Mouse (Mus musculus): ENCODE measurements at regions not wholly inside any gene's neighbourhood (a gene's known extent, or its start where the extent isn't known, plus 50 kb on each side); places are given as distances from the start of the nearest gene placed in this dataset.

- Histone ChIP-seq H3K9me3 (replicated peaks) (no peaks in the 10 kb centered on the region), H3K4me1 (no peaks in the 10 kb centered on the region), H3K27ac (replicated peaks) (no peak overlapping the region), H3K36me3 (no peaks in the 10 kb centered on the region), H3K4me3 (no peak overlapping the region), H3K27me3 (ENCODE audit: low read depth, poor library complexity, severe bottlenecking) (peaks cover 39% of the 10 kb centered on the region)
- 61% methylated on average over 4 of the region's 4 CpGs for WGBS
- DNase-seq (ENCODE audit: low spot score) = peak; percentile 30
Observed at GRCm38 (mm10) chr3:49096118-49096517, 661.0 kb downstream of the Pcdh18 start.

GRCm38 (mm10) chr3:49093818-49094680 is 663.1 kb downstream of the Pcdh18 start:
- Histone ChIP-seq H3K36me3 (no peaks in the 10 kb centered on the region), H3K27me3 (ENCODE audit: low read depth, poor library complexity, severe bottlenecking) (peaks cover 35% of the 10 kb centered on the region), H3K4me1 (no peaks in the 10 kb centered on the region), H3K27ac (replicated peaks) (no peak overlapping the region), H3K9me3 (replicated peaks) (no peaks in the 10 kb centered on the region), H3K4me3 (no peak overlapping the region)
- 37% methylated on average over 11 of the region's 11 CpGs for WGBS
- peak; percentile 56 for DNase-seq (ENCODE audit: low spot score)

GRCm38 (mm10) chr3:49068801-49069200 is 688.3 kb downstream of the Pcdh18 start:
- H3K36me3 ChIP-seq = no peaks in the 10 kb centered on the region
- no peak overlapping the region for H3K4me3 ChIP-seq
- H3K4me1 ChIP-seq = peaks cover 4% of the 10 kb centered on the region; the same call in 1 of the 2 replicates
- no peaks in the 10 kb centered on the region for H3K9me3 ChIP-seq (replicated peaks)
- no peak for DNase-seq (ENCODE audit: low spot score)
- no peaks in the 10 kb centered on the region for H3K27me3 ChIP-seq (ENCODE audit: low read depth, poor library complexity, severe bottlenecking)
- H3K27ac ChIP-seq (replicated peaks) = no peak overlapping the region

- H3K4me1 ChIP-seq = no peaks in the 10 kb centered on the region
- H3K27ac ChIP-seq (replicated peaks) = no peak overlapping the region
- 82% methylated on average over 9 of the region's 9 CpGs for WGBS
- no peak for DNase-seq (ENCODE audit: low spot score)
- H3K4me3 ChIP-seq = no peak overlapping the region
- H3K9me3 ChIP-seq (replicated peaks) = no peaks in the 10 kb centered on the region
- H3K36me3 ChIP-seq = no peaks in the 10 kb centered on the region
- no peaks in the 10 kb centered on the region for H3K27me3 ChIP-seq (ENCODE audit: low read depth, poor library complexity, severe bottlenecking)
Observed at GRCm38 (mm10) chr3:49062081-49062480, 695.0 kb downstream of the Pcdh18 start.

- Histone ChIP-seq H3K4me3 (no peak overlapping the region), H3K27ac (replicated peaks) (no peak overlapping the region), H3K36me3 (no peaks in the 10 kb centered on the region), H3K4me1 (no peaks in the 10 kb centered on the region), H3K9me3 (replicated peaks) (no peaks in the 10 kb centered on the region), H3K27me3 (ENCODE audit: low read depth, poor library complexity, severe bottlenecking) (no peaks in the 10 kb centered on the region)
- 84% methylated on average over 5 of the region's 5 CpGs for WGBS
- DNase-seq (ENCODE audit: low spot score) = no peak
Observed at GRCm38 (mm10) chr3:49032981-49033380, 724.1 kb downstream of the Pcdh18 start.

GRCm38 (mm10) chr3:49009211-49009967 is 747.7 kb downstream of the Pcdh18 start:
- no peaks in the 10 kb centered on the region for H3K4me1 ChIP-seq
- H3K27me3 ChIP-seq (ENCODE audit: low read depth, poor library complexity, severe bottlenecking) = no peaks in the 10 kb centered on the region
- no peak overlapping the region for H3K4me3 ChIP-seq
- H3K9me3 ChIP-seq (replicated peaks) = no peaks in the 10 kb centered on the region
- no peaks in the 10 kb centered on the region for H3K36me3 ChIP-seq
- 91% methylated on average over 6 of the region's 6 CpGs for WGBS
- DNase-seq (ENCODE audit: low spot score) = no peak
- no peak overlapping the region for H3K27ac ChIP-seq (replicated peaks)

Data from midbrain, embryonic 10.5 days (tissue).